Mouse (Mus musculus): ENCODE measurements around the gene Hoxb7. TPM values are rescaled to one million over a fixed set of nuclear protein-coding genes. Genes with fewer than 3 reads are reported as not detected.

The Hoxb7 gene
- polyA plus RNA-seq, 1 experiment from 2014 or later = 3.7 TPM

DNA sequence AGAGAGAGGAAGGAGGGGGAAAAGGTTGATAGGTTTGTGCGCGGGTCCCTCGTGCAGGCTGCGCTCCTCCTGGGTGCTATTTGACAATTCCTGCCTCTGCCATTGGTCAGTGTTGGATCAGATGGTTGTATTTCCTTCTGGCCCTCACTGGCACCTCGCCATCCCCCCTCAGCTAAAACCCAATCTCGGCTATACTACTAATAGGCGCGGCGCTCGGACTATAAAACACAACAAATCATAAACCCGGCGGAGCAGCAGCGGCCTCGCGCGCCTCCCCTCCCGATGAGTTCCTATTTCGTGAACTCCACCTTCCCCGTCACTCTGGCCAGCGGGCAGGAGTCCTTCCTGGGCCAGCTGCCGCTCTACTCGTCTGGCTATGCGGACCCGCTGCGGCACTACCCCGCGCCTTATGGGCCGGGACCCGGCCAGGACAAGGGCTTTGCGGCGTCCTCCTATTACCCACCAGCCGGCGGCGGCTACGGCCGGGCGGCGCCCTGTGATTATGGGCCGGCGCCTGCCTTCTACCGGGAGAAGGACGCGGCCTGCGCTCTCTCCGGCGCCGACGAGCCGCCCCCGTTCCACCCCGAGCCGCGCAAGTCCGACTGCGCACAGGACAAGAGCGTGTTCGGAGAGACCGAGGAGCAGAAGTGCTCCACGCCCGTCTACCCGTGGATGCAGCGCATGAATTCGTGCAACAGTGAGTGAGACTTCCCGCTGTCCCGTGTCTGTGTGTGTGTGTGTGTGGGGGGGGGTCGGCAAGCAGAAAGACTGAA lies 12.7 kb downstream of the Hoxb7 start:
- peak overlapping the region; percentile 26 for H3K4me3 ChIP-seq (ENCODE audit: low read depth, low read length)
- H3K27ac ChIP-seq (replicated peaks; ENCODE audit: low read depth, low read length) = no peak overlapping the region
- peaks cover 99% of the 10 kb centered on the region for H3K27me3 ChIP-seq (ENCODE audit: control insufficient read depth, insufficient read depth, low read length)
- ATAC-seq (ENCODE audit: insufficient number of reproducible peaks, low FRiP score, low TSS enrichment, low read depth) = no peak
- H3K9ac ChIP-seq (ENCODE audit: low read length) = peak overlapping the region; percentile 47
- no peaks in the 10 kb centered on the region for H3K36me3 ChIP-seq (ENCODE audit: control insufficient read depth, insufficient read depth, low read length)
- no peak for DNase-seq (ENCODE audit: low spot score)
- H3K4me1 ChIP-seq (ENCODE audit: control insufficient read depth, insufficient read depth, low read length) = peaks cover 30% of the 10 kb centered on the region
- no peaks in the 10 kb centered on the region for H3K9me3 ChIP-seq (ENCODE audit: control insufficient read depth, low read length)
- peak overlapping the region; percentile 56 for H3K4me2 ChIP-seq (ENCODE audit: low read depth, severe bottlenecking)
- WGBS = under 1% methylated on average over 66 of the region's 66 CpGs

DNA sequence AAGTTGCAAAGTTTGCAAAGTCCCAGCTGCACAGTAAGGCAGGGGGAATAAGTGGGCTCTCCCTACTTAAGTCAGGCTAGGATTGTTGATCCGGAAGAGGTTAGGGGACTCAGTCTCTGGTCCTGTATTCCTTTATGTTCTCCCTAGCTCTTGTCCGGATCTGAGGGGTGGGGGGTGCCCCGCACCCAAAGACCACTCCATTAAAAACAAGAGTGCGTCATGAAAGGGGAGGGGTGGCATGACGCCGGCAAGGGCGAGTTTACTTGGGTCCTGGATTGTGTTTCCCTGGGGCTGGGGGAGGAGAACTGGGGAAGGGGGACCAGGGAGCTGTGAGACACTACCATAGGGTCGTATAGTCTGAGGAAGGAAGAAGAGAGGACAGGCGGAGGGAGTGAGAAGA lies 13.4 kb downstream of the Hoxb7 start:
- Histone ChIP-seq H3K9me3 (ENCODE audit: control insufficient read depth, low read length) (no peaks in the 10 kb centered on the region), H3K27me3 (ENCODE audit: control insufficient read depth, insufficient read depth, low read length) (peaks cover 99% of the 10 kb centered on the region), H3K27ac (replicated peaks; ENCODE audit: low read depth, low read length) (no peak overlapping the region), H3K36me3 (ENCODE audit: control insufficient read depth, insufficient read depth, low read length) (no peaks in the 10 kb centered on the region), H3K4me3 (ENCODE audit: low read depth, low read length) (peak overlapping the region; percentile 26; the same call in 1 of the 2 replicates), H3K4me1 (ENCODE audit: control insufficient read depth, insufficient read depth, low read length) (peaks cover 27% of the 10 kb centered on the region), H3K9ac (ENCODE audit: low read length) (no peak overlapping the region), H3K4me2 (ENCODE audit: low read depth, severe bottlenecking) (peak overlapping the region; percentile 56)
- 1% methylated on average over 9 of the region's 9 CpGs for WGBS
- DNase-seq (ENCODE audit: low spot score) = no peak
- ATAC-seq (ENCODE audit: insufficient number of reproducible peaks, low FRiP score, low TSS enrichment, low read depth) = no peak

DNA sequence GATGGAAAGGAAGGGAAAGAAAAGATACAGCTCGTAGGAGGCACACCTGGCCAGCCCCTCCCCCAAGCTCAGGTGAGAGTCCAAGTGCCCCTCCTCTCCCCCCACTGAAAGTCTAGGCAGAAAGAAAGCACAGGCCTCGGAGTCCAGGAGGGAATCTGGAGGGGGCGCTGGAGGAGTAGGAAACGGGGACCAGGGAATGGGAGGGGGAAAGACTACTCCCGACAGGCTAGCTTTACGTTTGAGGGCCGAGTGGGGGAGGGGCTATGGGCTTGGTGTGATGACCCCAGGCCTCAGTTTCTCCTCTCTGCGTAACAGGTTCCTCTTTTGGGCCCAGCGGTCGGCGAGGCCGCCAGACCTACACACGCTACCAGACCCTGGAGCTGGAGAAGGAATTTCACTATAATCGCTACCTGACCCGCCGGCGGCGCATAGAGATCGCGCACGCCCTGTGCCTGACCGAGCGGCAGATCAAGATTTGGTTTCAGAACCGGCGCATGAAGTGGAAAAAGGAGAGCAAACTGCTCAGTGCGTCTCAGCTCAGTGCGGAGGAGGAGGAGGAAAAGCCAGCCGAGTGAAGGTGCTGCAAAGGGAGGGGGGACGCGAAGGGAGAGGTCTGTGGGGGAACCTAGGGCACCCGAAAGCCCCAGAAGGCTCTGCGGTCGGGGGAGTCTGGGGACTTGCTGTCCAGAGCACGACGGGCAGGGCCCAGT lies 14.1 kb downstream of the Hoxb7 start:
- 1% methylated on average over 34 of the region's 35 CpGs for WGBS
- 0 out of 2 replicates have a peak overlapping the region, but pooled peaks have one; percentile 17 for H3K9ac ChIP-seq (ENCODE audit: low read length)
- H3K4me3 ChIP-seq (ENCODE audit: low read depth, low read length) = peak overlapping the region; percentile 14; the same call in 1 of the 2 replicates
- peak overlapping the region; percentile 32; the same call in 1 of the 2 replicates for H3K4me2 ChIP-seq (ENCODE audit: low read depth, severe bottlenecking)
- H3K27me3 ChIP-seq (ENCODE audit: control insufficient read depth, insufficient read depth, low read length) = peaks cover 99% of the 10 kb centered on the region
- no peaks in the 10 kb centered on the region for H3K9me3 ChIP-seq (ENCODE audit: control insufficient read depth, low read length)
- no peak for DNase-seq (ENCODE audit: low spot score)
- no peaks in the 10 kb centered on the region for H3K36me3 ChIP-seq (ENCODE audit: control insufficient read depth, insufficient read depth, low read length)
- no peak overlapping the region for H3K27ac ChIP-seq (replicated peaks; ENCODE audit: low read depth, low read length)
- no peak for ATAC-seq (ENCODE audit: insufficient number of reproducible peaks, low FRiP score, low TSS enrichment, low read depth)
- H3K4me1 ChIP-seq (ENCODE audit: control insufficient read depth, insufficient read depth, low read length) = peaks cover 27% of the 10 kb centered on the region

DNA sequence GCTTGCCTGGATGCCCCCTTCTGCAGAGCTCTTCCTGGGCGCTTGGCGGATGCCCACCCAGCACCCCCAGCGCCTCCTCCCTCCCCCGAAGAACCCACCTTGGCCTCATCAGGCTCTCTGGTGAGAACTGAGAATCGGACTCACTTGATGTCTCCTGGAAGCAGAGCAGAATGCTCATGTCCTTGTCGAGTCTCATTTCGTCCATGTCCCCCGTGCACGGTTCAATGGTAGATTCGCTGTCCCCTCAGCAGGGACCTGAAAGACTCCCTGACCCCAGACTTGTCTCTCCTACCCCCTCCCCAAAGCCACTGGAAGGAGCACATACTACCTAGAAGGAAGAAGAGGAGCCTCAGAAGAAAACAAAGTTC lies 14.6 kb downstream of the Hoxb7 start:
- H3K4me1 ChIP-seq (ENCODE audit: control insufficient read depth, insufficient read depth, low read length) = peaks cover 23% of the 10 kb centered on the region
- peak overlapping the region; percentile 14; the same call in 1 of the 2 replicates for H3K4me3 ChIP-seq (ENCODE audit: low read depth, low read length)
- H3K9me3 ChIP-seq (ENCODE audit: control insufficient read depth, low read length) = no peaks in the 10 kb centered on the region
- 8% methylated on average over 10 of the region's 10 CpGs for WGBS
- DNase-seq (ENCODE audit: low spot score) (no peak), ATAC-seq (ENCODE audit: insufficient number of reproducible peaks, low FRiP score, low TSS enrichment, low read depth) (no peak)
- no peaks in the 10 kb centered on the region for H3K36me3 ChIP-seq (ENCODE audit: control insufficient read depth, insufficient read depth, low read length)
- no peak overlapping the region for H3K9ac ChIP-seq (ENCODE audit: low read length)
- H3K27ac ChIP-seq (replicated peaks; ENCODE audit: low read depth, low read length) = no peak overlapping the region
- peaks cover 99% of the 10 kb centered on the region for H3K27me3 ChIP-seq (ENCODE audit: control insufficient read depth, insufficient read depth, low read length)
- peak overlapping the region; percentile 32; the same call in 1 of the 2 replicates for H3K4me2 ChIP-seq (ENCODE audit: low read depth, severe bottlenecking)

DNA sequence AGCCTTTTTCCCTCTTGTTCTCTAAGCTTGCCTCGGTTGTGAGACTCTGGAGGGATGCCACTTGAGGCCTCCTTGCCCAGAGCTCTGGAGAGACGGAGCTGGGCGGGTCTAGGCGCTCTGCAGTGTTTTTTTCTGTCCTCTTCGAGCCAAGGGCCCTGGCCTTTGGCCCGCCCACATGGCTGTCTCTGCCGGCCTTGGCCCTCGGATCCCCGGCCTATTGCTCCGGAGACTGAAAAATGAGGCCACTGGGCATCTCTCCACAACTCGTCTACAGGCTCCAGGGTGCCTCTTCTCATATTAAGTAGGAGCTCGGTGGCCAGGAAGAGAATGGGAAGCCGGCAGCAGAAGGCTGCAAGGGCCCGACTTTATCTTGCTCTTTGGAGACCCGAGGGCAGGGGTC lies 15.4 kb downstream of the Hoxb7 start:
- Histone ChIP-seq H3K4me2 (ENCODE audit: low read depth, severe bottlenecking) (no peak overlapping the region), H3K9me3 (ENCODE audit: control insufficient read depth, low read length) (no peaks in the 10 kb centered on the region), H3K4me1 (ENCODE audit: control insufficient read depth, insufficient read depth, low read length) (peaks cover 23% of the 10 kb centered on the region), H3K9ac (ENCODE audit: low read length) (no peak overlapping the region), H3K27me3 (ENCODE audit: control insufficient read depth, insufficient read depth, low read length) (peaks cover 99% of the 10 kb centered on the region), H3K36me3 (ENCODE audit: control insufficient read depth, insufficient read depth, low read length) (no peaks in the 10 kb centered on the region), H3K4me3 (ENCODE audit: low read depth, low read length) (no peak overlapping the region), H3K27ac (replicated peaks; ENCODE audit: low read depth, low read length) (no peak overlapping the region)
- WGBS = 3% methylated on average over 15 of the region's 15 CpGs
- DNase-seq (ENCODE audit: low spot score) = no peak
- ATAC-seq (ENCODE audit: insufficient number of reproducible peaks, low FRiP score, low TSS enrichment, low read depth) = no peak

DNA sequence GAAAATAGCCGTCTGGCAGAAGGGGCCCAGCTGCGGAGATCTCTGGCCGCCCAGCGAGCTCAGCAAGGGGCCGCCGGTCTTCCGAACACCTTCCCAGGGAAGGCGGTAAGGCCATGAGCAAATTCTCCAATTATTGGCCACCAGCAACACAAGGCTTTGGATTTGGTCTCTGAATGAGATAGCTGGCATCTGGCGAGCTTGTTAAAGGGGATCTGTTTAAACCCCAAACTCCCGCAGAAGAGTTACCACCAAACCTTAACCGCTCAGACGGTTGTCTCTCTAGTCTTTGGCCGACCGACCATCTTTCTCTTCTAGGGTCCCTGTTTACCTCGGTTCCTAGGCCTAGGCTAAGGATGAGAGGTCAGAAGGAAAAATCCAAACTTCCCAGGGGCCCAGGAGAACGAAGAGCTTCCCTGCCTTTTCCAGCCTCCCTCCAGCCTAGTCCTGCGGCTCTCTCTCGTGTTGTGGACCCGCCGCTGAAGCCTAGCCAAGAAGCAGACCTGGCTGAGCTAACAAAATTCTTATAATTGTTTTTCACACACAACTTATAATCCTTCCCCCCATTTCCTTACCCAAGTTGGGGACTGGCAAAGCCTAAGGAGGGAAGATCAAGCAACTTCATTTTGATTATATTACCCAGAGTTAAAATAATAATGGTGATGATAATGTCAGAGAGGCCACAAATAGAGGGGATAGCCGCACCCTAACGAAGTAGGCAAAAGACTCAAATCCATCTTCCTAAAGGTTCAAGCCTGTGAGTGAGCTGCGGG lies 16.1 kb downstream of the Hoxb7 start:
- H3K4me2 ChIP-seq (ENCODE audit: low read depth, severe bottlenecking) = no peak overlapping the region
- peaks cover 97% of the 10 kb centered on the region for H3K27me3 ChIP-seq (ENCODE audit: control insufficient read depth, insufficient read depth, low read length)
- H3K36me3 ChIP-seq (ENCODE audit: control insufficient read depth, insufficient read depth, low read length) = no peaks in the 10 kb centered on the region
- no peaks in the 10 kb centered on the region for H3K9me3 ChIP-seq (ENCODE audit: control insufficient read depth, low read length)
- peaks cover 23% of the 10 kb centered on the region for H3K4me1 ChIP-seq (ENCODE audit: control insufficient read depth, insufficient read depth, low read length)
- 5% methylated on average over 23 of the region's 23 CpGs for WGBS
- DNase-seq (ENCODE audit: low spot score) (no peak), ATAC-seq (ENCODE audit: insufficient number of reproducible peaks, low FRiP score, low TSS enrichment, low read depth) (no peak)
- no peak overlapping the region for H3K9ac ChIP-seq (ENCODE audit: low read length)
- H3K4me3 ChIP-seq (ENCODE audit: low read depth, low read length) = no peak overlapping the region
- no peak overlapping the region for H3K27ac ChIP-seq (replicated peaks; ENCODE audit: low read depth, low read length)

DNA sequence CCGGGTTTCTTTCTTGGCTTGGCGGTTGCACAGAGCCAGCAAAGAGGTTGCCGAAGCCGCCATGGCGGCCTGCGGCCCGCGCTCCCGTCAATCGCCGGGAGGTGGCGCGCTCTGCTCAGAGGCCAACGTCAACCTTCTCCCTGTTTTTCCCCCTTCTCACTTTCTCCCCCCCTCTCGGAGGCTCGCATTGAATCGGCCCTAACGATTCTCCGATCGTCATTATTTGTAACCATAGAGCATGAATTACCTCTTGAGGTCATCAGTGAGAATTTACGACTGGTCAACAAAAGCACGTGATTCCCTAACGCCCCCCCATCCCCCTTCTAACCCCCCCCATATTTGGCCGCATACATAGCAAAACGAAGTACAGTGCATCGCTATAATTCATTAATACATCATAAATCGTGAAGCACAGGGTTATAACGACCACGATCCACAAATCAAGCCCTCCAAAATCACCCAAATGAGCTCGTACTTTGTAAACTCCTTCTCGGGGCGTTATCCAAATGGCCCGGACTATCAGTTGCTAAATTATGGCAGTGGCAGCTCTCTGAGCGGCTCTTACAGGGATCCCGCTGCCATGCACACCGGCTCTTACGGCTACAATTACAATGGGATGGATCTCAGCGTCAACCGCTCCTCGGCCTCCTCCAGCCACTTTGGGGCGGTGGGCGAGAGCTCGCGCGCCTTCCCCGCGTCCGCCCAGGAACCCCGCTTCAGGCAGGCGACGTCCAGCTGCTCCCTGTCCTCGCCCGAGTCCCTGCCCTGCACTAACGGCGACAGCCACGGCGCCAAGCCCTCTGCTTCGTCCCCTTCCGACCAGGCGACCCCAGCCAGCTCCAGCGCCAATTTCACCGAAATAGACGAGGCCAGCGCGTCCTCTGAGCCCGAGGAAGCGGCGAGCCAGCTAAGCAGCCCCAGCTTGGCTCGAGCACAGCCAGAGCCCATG lies 17.0 kb downstream of the Hoxb7 start, which contains the start of gene Hoxb5:
TSS of gene Hoxb5 (plus strand) at position 186 of the 949 bp plus-strand sequence.
- no peaks in the 10 kb centered on the region for H3K9me3 ChIP-seq (ENCODE audit: control insufficient read depth, low read length)
- H3K4me2 ChIP-seq (ENCODE audit: low read depth, severe bottlenecking) = peak within 1 kb of the TSS; percentile 48
- H3K27me3 ChIP-seq (ENCODE audit: control insufficient read depth, insufficient read depth, low read length) = peaks cover 96% of the 10 kb centered on the region
- DNase-seq (ENCODE audit: low spot score) = peak; percentile 93
- peaks cover 23% of the 10 kb centered on the region for H3K4me1 ChIP-seq (ENCODE audit: control insufficient read depth, insufficient read depth, low read length)
- WGBS = under 1% methylated on average over 69 of the region's 69 CpGs
- no peaks in the 10 kb centered on the region for H3K36me3 ChIP-seq (ENCODE audit: control insufficient read depth, insufficient read depth, low read length)
- peak within 1 kb of the TSS; percentile 28 for H3K4me3 ChIP-seq (ENCODE audit: low read depth, low read length)
- peak within 1 kb of the TSS; percentile 56 for H3K9ac ChIP-seq (ENCODE audit: low read length)
- H3K27ac ChIP-seq (replicated peaks; ENCODE audit: low read depth, low read length) = no peak within 1 kb of the TSS
- no peak for ATAC-seq (ENCODE audit: insufficient number of reproducible peaks, low FRiP score, low TSS enrichment, low read depth)
